Mouse (Mus musculus) regulatory T cell (primary cell): ENCODE results near the gene 3110018I06Rik.

Experiments used
- in situ Hi-C: fragments of 300-600 bp; cut with MboI, MseI; formaldehyde crosslinking; loops from one replicate; pipeline ENCODE4 v1.15.1; 2025; ENCODE audit warnings: high pct_unique_total_duplicates

Gene 3110018I06Rik

DNA sequence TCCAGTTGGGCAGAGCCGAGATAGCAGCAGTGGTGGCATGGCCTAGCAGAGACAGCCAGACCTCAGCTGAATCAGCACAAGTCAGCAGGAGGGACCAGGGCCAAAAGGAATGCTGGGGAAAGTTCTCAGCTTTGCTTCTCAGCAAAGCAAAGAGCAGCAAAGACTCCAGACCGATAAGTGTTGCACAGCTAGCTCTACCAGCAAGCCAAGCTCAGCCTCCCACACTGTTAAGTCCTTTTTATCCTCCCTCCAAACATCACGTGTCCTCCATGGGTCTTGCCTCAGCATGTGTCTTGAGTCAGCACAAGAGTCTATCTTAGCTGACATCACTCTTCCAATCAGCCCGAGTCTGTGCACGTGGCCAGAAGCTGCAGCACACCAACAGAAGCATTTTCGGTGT, at the start of gene 3110018I06Rik:
Gene 3110018I06Rik, plus strand, starts transcription at position 262 of the 400 bp plus-strand sequence.
- in situ Hi-C loops, result no loop called here

DNA sequence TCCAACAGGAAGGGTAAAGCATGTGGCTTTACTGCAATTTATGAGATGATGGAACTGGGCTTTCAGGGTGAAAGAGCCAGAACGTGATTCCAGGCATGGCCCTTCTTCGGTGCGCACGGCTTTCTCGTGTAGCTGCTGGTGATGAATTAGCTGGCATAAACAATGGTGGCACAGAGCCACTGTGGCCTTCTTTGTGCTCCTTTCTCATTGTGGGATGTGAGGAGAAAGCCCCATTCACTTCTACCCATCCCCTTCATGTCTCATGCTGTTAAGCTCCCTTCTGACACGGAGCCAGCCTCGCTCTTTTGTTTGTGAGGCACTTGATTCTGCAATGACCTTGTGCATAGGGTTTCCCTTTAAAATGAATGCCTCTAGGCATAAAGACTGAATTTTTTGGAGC, 43.8 kb upstream of the 3110018I06Rik start:
- in situ Hi-C loops, result loop anchor here (10.0 kb wide), 1 partner anchor 1150 kb away; no protein-coding TSS in a partner anchor

DNA sequence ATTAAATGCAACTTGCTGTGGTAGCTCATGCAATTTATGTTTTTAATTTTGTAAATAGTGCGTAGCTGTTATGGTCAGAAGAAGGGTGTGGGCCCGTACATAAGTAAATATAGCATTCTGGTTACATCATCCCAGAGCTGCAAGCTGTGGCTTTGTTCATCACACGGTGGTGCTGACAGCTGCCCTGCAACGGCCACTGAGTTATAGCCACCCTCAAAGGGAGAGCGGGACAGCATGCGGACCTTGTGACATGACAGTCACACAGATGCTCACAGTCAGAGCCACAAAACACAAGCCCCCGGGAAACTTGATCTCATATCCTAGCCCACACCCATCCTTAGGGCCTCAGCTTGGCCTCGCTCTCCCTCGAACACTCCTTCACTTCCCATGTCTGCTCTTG, 30.6 kb upstream of the 3110018I06Rik start:
- in situ Hi-C loops, result loop anchor here (5.0 kb wide), 1 partner anchor 356 kb away; no protein-coding TSS in a partner anchor

DNA sequence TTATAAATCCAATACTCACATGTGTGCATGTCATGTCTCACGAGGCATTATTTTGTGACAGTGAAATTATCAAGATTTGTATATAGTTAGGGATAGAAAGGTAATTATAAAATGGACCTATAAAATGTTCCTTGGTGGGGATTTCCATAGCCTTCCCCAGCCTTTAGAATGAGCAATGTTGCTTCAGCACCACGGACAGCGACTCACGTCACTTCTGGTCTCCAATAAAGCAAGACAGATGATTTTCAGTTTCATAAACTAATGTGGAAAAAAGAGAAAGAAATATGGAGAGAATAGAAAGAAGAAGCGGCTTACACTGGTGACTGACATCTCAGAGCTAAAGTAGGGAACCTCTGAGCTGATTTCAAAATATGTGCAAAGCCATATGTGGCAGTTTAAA, 23.7 kb upstream of the 3110018I06Rik start:
- in situ Hi-C loops, result no loop called here

DNA sequence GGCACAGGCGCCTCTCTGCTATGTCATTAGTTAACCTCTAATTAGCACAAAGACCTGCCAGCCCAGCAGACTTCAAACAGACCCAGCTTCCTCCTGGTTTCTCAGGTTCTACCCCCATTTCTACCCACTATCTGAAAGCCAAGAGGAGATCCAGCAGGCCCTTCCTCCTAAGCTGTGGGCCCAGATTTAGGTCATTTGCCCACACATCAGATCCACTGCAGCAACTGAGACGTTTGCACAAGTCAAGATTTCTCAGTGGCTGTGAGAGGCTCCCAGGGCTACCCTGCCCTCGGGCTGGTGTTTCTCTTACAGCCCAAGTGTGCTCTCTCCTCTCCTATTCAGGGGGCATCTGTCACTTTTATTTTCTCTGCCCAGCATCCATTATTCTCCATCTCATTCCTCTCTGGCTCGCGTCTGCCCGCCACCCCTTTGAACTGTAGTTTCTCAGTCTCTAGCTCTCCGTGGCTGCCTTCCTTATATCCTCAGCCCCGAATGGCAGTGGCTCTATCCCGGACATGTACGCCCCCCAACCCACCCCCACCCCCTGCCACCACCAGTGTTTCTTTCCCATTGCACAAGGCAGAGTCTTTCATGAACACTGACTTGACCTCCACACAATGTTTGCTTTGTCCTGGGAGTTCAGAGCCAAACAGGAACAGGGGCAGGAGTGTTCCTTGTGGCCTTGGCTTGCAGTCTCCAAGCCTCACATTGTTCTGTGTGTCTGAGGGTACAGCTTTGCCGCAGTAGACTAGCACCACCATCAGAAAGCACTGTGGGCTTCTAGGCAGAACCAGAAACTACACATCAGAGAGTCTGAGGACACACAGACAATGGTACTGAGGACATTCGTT, 11.8 kb upstream of the 3110018I06Rik start:
- in situ Hi-C loops, result no loop called here

DNA sequence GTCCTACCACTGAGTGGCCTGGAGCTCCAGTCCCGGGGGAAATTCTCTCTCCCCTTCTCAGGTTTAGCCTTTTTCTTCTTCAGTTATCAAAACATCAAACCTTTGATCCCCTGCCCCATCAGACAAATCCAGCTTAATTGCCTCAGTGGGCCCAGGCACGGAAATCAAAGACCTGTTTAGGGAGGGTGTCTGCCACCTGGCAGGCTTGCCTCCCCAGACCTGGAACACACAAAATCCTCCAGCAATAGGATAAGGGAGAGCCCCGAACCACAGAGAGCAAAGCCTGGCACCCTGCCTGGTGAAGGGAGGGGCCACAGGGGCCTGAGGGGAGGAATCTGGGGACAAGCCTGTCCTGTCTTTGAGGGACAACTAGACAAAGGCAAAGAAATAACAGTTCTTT, 9.1 kb upstream of the 3110018I06Rik start:
- in situ Hi-C loops, result no loop called here

DNA sequence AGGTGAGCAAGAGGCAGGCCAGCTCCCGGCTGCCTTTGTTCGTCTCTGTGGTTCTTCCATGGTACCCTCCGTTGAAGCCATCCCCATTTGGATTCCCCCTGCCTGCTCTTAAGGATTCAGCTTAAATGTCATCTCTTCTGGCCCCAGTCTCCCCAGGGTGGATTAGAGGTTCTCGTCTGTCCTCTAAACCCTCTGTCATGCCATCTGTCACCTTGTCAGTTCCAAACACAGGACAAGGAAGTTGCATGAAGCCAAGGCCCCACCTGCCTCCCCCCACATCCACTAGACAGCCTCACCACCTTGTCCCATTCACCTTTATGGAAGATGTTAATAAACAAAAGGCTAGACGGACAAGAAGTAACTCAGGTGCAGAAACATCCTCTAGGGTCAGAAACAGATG, 5.4 kb upstream of the 3110018I06Rik start:
- in situ Hi-C loops, result no loop called here

DNA sequence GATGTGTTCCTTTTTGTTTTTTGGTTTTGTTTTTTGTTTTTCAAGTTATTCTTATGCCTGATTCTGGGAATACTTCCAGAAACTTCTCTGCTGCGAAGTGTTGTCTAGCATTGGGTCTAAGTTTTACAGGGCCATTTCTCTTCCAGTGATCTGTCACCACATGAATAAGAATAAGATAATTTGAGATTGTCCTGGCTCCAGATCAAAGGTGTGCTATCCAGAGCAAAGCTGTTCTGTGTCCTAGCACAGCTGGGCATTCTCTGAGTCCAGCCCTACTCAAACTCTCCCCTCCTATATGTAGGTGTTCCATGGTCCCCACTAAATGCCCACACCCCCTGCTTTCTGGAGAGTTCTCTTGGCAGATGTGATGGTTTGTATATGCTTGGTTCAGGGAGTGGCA, 2.9 kb downstream of the 3110018I06Rik start:
- in situ Hi-C loops, result no loop called here

DNA sequence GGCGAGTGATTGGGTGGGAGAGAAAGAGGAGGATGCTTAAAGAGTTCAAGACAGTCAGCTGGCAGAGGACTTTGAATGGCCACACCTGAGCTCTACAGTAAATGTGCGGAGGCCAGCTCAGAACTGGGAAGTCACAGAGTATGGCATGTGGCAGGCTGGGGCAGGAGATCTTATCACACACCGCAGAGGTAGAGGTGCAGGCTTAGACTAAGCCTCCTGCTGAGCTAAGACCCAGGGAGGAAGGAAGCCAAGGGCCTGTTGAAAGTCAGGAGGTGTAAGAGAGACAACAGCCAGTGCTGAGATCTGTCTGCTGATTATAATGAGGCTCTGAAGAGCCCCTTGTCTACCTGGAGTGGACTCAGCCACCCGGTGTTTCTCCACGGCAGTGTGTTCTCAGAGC, 8.5 kb downstream of the 3110018I06Rik start:
- in situ Hi-C loops, result no loop called here

DNA sequence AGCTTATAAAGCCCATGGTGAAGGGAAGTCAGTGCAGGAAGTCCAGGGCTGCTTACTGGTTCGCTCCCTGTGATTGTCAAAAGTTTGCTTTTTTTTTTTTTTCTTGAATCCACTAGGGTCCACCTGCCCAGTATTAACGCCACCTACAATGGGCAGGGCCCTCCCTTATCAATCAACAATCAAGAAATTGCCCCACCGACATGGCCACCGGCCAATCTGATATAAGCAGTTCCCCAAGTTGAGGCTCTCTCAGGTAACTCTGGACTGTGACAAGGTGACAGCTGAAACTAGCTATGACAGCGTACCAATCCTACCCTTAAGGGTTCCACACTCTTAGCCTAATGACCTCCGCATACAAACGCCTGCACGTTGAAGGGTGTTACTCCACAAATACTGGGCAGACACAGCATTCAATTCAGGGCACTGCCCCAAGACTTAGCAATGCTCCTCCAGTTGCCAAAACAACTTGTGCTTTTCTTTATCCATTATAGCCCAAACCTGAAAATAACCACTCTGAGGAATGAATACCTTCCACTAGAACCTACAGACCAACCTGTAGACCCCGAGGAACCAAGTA, 21.3 kb downstream of the 3110018I06Rik start:
- in situ Hi-C loops, result no loop called here

DNA sequence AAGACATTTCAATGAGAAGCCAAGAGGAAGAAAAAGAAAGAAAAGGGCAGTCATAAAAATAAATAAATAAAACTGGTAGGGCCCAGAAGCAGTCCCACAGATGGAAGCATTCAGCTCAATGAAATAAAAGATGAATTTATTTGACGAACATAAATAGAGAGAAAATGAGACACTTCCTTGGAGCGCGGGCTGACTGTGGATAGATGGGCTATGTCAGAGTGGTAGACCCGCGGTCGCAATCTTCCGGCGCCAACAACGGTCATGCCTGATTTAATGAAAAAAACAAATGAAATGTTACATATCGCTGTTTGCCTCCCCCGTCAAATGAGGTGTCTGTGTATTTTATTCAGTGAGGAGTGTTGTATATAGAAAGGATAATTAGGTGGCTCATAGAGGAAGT, 22.7 kb downstream of the 3110018I06Rik start:
- in situ Hi-C loops, result no loop called here

DNA sequence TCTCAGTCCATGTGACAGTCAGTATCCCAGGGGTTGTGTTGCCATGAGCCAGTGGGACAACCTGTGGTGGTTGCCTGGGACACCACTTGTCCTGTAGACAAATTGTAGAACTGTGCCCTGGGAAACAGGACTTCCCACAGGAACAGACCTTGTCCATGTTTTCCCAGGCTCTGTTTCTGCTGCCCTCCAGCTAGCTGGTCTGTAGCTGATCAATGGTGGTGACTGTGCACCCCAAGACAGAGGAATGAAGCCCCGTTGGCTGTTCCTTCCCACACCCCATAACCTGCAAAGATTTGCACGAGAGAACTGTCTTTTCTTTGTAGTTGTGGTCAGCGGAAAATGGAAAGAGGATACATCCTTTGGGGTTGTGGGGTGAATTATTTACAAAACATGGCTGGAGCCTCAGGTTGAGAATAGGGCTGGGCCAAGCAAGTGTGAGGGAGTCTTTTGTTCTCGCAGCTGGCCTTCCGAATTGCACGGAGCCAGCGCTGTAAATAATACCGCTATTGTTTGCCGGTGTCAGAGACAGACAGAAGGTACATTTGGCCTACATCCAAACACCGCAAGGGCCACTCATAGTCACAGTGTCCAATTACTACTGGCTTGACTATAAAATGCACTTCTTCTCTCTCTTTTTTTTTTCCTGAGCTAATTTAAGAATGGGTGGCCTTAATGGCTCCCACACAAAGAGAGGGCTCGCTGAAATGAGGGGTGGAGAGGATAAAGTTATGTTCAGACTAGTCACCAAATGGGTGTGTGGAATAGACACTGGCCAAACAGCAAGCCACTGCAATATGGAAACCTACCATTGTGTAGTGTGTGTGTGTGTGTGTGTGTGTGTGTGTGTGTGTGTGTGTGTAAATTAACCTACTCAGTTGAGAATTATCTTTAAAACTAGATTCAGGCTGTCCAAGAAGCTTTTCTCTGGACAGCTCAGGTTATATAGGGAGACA, 28.1 kb downstream of the 3110018I06Rik start:
- in situ Hi-C loops, result no loop called here

DNA sequence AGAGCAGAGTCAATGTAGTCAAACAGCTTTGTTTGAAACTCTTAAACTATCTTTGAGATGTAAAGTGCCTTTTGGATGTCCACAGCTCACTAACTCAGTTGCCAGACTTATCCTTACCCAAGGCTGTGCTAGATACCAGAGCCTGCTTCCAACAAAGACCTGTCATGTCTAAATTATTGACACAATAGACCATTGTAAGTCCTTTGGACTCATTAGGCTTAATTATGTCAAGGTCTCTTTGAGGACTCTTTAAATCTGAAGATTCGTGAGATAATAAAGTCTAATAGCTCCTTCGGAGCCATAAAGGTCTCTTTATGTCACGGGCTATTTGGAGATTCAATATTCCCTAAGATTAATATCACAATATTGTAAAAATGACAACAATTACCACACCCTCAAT, 32.5 kb downstream of the 3110018I06Rik start:
- in situ Hi-C loops, result no loop called here

DNA sequence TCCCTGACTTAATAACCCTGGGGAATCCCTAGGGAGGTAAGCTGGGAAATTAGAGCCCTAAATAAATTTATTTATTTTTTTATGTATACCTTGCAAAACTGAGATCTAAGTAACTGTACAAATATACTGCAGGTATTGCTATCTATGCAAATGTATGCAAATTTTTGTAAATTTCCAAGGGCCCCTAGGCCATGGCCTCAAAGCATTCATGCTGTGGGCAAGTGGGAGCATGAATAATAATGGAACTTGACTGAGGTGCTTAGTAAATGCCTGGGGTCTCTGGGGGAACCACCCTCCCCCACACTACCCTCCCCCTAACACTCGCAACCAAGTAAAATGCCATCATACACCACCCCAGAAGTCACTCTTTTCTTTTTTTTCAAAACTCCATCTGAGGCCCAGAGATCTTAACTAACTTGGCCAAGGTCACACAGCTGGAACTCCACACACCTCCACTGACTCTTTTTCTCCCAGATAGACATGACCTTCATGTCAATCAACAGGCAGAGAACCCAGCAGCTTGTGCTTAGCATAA, 40.0 kb downstream of the 3110018I06Rik start:
- in situ Hi-C loops, result no loop called here

DNA sequence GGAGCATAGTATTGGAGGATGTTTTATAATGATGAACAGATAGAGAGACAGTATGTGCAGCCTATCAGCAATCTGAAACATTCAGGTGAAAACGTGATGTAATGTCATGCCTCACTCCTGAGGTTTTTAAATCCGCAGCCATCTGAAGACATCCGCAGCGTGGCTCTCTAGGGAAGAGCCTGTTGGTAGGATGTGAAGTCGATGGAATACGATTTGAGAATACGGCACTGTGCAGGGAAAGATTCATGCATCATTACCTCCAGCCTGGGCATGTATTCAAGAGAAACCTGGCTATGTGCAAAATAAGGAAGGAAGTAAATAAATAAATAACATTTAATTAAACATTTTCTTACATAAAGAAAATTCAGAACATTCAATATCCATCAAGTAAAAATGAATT, 44.4 kb downstream of the 3110018I06Rik start:
- in situ Hi-C loops, result no loop called here
